Mouse (Mus musculus) hindbrain, postnatal 0 days (tissue): Measurements from ENCODE around the gene Sema3b. TPM values are rescaled to one million over a fixed set of nuclear protein-coding genes. Genes with fewer than 3 reads are reported as not detected.

ENCODE experiments used
- ATAC-seq: fragments of 200-750 bp; cut with Nextera tagmentation; 2 replicates; pipeline ENCODE4 v1.8.0; 2017; ENCODE audit warnings: mild to moderate bottlenecking, moderate TSS enrichment, moderate library complexity
- DNase-seq: peaks from one replicate; pipeline ENCODE4 v3.0.0-alpha.2; 2015; ENCODE audit warnings: low spot score
- H3K27ac ChIP-seq: fragments of 300-500 bp; sonication (generic); 2 replicates; pipeline ENCODE4 v1.5.1; 2014; ENCODE audit warnings: mild to moderate bottlenecking
- H3K27me3 ChIP-seq: fragments of 300-500 bp; sonication (generic); 2 replicates; pipeline ENCODE4 v1.6.1; 2014; ENCODE audit warnings: low read length, mixed read lengths; ENCODE audit not compliant: insufficient read depth
- H3K36me3 ChIP-seq: fragments of 300-500 bp; sonication (generic); 2 replicates; pipeline ENCODE4 v1.6.1; 2014; ENCODE audit warnings: low read length, mixed read lengths; ENCODE audit not compliant: insufficient read depth
- H3K4me1 ChIP-seq: fragments of 300-500 bp; sonication (generic); 2 replicates; pipeline ENCODE4 v1.6.1; 2014; ENCODE audit warnings: antibody characterized with exemption, low read length, mixed read lengths; ENCODE audit not compliant: insufficient read depth
- H3K4me2 ChIP-seq: fragments of 300-500 bp; sonication (generic); 2 replicates; pipeline ENCODE4 v1.6.1; 2014; ENCODE audit warnings: low read depth, mild to moderate bottlenecking, low read length, moderate library complexity, mixed read lengths
- H3K4me3 ChIP-seq: fragments of 300-500 bp; sonication (generic); 2 replicates; pipeline ENCODE4 v1.5.1; 2014; ENCODE audit warnings: low read length
- H3K9ac ChIP-seq: fragments of 300-500 bp; sonication (generic); replicated peaks from 2 replicates; pipeline ENCODE4 v1.6.1; 2014; ENCODE audit warnings: mild to moderate bottlenecking, low read length, moderate library complexity, mixed read lengths
- H3K9me3 ChIP-seq: fragments of 300-500 bp; sonication (generic); 2 replicates; pipeline ENCODE4 v1.6.1; 2016; ENCODE audit warnings: low read length, mixed read lengths
- CTCF ChIP-seq: IDR thresholded peaks from 2 replicates; pipeline ENCODE4 v1.5.1; 2016; ENCODE audit warnings: antibody characterized with exemption, control low read depth, low read depth
- WGBS: fragments of 180-500 bp; shearing (Covaris S2); extraction: QIAGEN DNeasy Blood & Tissue Kit; methylation state at CpG from one replicate; pipeline ENCODE4 v1.1.7; 2014; 5-methylcytosine and 5-hydroxymethylcytosine counted together
- polyA plus RNA-seq: library from polyadenylated mRNA; unstranded; fragments of >200 nt; fragmentation: Nextera tagmentation; extraction: Ambion mirVana; gene quantifications from 2 replicates; pipeline ENCODE4 v1.2.1, GENCODE M21; 2015
- total RNA-seq: library from RNA; depleted of rRNA; stranded (reverse); fragments of >200 nt; gene quantifications from 2 replicates; pipeline ENCODE4 v1.2.3, GENCODE M21; 2014

The Sema3b gene
- total and polyA plus RNA-seq, 2 experiments from 2014 or later, result 8.3 to 11.2 TPM

DNA sequence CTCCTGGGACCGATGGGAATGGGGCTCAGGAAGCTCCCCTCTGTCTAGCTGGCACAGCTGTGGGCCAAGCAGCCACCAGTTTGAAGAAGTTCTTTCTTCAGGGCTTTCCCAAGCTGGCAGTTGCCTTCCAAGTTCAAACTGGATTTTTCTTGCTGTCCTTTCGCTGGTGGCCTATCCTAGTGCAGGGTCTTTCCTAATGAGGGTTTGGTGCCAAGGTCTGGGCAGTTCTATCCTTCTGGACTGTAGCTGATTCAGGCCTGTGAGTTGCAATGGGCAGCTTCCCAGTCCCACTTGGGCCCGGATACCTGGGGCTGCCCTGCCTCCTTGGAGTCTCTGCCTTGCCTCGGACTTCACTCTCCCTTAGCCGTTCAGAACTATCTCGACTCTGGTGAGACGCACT lies 41.2 kb upstream of the Sema3b start:
- H3K4me1 ChIP-seq, result peaks cover 12% of the 10 kb centered on the region; the same call in 1 of the 2 replicates
- no peak overlapping the region for H3K9ac ChIP-seq
- no peak overlapping the region for H3K4me3 ChIP-seq
- H3K27me3 ChIP-seq, result no peaks in the 10 kb centered on the region
- no peak overlapping the region for H3K4me2 ChIP-seq
- ATAC-seq, result peak; percentile 83
- no peaks in the 10 kb centered on the region for H3K9me3 ChIP-seq
- peak overlapping the region; percentile 75 for H3K27ac ChIP-seq
- no peaks in the 10 kb centered on the region; the same call in 1 of the 2 replicates for H3K36me3 ChIP-seq
- peak; percentile 53 for DNase-seq
- no peak for TF ChIP-seq CTCF
- 55% methylated on average over 7 of the region's 7 CpGs for WGBS

DNA sequence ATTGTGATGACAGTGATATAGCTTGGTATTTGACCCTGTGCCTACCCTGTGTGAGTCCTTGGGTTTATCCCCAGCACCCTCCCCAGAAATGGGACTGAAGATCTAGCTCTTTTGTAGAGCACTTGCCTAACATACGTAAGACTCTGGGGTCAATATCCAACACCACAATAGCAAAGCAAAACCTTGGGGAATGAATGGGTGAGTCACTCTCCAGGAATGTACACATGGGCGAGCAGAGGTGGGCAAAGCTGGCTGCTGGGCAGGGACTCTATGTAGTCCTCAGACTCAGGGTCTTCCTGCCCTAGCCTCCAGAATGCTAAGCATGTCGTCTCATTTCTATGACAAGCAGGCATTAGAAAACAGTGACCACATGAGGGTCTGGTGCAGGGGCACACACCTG lies 39.7 kb upstream of the Sema3b start:
- Histone ChIP-seq H3K4me1 (peaks cover 12% of the 10 kb centered on the region; the same call in 1 of the 2 replicates), H3K27ac (no peak overlapping the region), H3K27me3 (no peaks in the 10 kb centered on the region), H3K4me2 (no peak overlapping the region), H3K9me3 (no peaks in the 10 kb centered on the region), H3K36me3 (no peaks in the 10 kb centered on the region), H3K4me3 (no peak overlapping the region), H3K9ac (no peak overlapping the region)
- DNase-seq (no peak), ATAC-seq (no peak)
- 79% methylated on average over 3 of the region's 3 CpGs for WGBS
- no peak for TF ChIP-seq CTCF

DNA sequence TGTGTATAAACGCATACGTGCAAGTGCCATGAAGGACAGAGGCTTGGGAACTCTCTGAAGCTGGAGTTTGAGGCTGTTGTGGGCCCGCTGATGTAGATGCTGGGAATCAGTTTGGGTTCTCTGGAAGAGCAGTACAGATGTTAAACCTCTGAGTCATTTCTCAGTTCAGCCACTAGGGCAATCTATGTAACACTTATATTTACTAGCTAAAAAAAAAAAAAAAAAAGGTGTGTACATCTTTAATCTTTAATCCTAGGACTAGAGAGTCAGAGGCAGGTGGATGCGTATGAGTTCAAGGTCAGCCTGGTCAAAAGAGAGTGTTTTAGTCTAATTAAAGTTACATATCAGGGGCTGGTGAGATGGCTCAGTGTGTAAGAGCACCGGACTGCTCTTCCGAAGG lies 37.9 kb upstream of the Sema3b start:
- H3K4me3 ChIP-seq, result no peak overlapping the region
- H3K9me3 ChIP-seq, result no peaks in the 10 kb centered on the region
- DNase-seq (no peak), ATAC-seq (no peak)
- H3K4me1 ChIP-seq, result peaks cover 12% of the 10 kb centered on the region; the same call in 1 of the 2 replicates
- H3K36me3 ChIP-seq, result no peaks in the 10 kb centered on the region
- H3K27ac ChIP-seq, result no peak overlapping the region
- H3K27me3 ChIP-seq, result no peaks in the 10 kb centered on the region
- peak; percentile 14; the same call in 1 of the 2 replicates for TF ChIP-seq CTCF
- H3K9ac ChIP-seq, result no peak overlapping the region
- WGBS, result 85% methylated on average over 6 of the region's 6 CpGs
- H3K4me2 ChIP-seq, result no peak overlapping the region

DNA sequence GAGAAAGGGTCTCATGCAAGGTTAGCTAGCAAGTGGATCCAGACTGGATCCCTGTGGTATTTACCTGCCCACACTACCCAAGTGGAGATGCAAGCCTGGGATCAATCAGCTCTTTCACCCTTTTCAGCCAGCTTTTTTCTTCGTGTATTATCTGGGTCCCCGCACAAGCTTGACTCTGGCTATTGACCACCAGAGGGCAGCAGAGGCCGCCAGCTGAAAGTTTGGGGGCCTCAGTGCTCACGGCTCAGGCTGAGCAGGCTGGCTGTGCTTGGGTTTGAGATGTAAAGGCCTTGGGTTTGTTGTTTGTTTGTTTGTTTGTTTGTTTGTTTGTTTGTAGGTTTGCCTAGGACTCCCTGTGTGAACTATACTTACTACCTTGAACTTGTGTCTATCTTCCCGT lies 36.5 kb upstream of the Sema3b start:
- peak; percentile 59 for ATAC-seq

DNA sequence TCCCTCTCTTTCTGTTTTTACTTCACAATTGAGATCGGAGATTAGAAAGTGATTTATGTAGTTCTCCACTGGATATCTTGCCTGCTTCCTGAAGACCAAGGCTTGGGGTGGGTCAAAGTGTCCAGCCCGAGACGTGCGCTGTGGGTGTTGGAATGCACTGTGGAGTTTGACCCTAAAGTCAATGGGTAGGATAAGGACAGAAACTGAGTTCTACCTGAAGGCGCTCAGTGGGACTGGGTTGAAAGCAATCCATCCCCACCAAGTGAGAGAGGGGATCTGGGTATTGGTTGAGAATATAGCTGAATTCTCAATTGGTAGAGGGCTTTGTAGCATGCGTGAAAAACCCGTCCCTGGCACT lies 36.1 kb upstream of the Sema3b start:
- Histone ChIP-seq H3K27ac (no peak overlapping the region), H3K9me3 (no peaks in the 10 kb centered on the region), H3K27me3 (no peaks in the 10 kb centered on the region), H3K36me3 (no peaks in the 10 kb centered on the region), H3K9ac (peak overlapping the region; percentile 51; the same call in 1 of the 2 replicates), H3K4me1 (peaks cover 6% of the 10 kb centered on the region; the same call in 1 of the 2 replicates), H3K4me2 (peak overlapping the region; percentile 66), H3K4me3 (peak overlapping the region; percentile 34; the same call in 1 of the 2 replicates)
- DNase-seq (no peak), ATAC-seq (no peak)
- 57% methylated on average over 7 of the region's 7 CpGs for WGBS
- no peak for TF ChIP-seq CTCF

More for the DNA sequence above, 36.5 kb upstream of the Sema3b start:
- peak; percentile 91 for DNase-seq
- no peak overlapping the region for H3K4me2 ChIP-seq
- H3K36me3 ChIP-seq, result no peaks in the 10 kb centered on the region
- peaks cover 9% of the 10 kb centered on the region; the same call in 1 of the 2 replicates for H3K4me1 ChIP-seq
- H3K27ac ChIP-seq, result no peak overlapping the region
- no peak overlapping the region for H3K9ac ChIP-seq
- H3K27me3 ChIP-seq, result no peaks in the 10 kb centered on the region
- 15% methylated on average over 5 of the region's 5 CpGs for WGBS
- TF ChIP-seq CTCF, result peak; percentile 98
- no peak overlapping the region for H3K4me3 ChIP-seq
- H3K9me3 ChIP-seq, result no peaks in the 10 kb centered on the region

DNA sequence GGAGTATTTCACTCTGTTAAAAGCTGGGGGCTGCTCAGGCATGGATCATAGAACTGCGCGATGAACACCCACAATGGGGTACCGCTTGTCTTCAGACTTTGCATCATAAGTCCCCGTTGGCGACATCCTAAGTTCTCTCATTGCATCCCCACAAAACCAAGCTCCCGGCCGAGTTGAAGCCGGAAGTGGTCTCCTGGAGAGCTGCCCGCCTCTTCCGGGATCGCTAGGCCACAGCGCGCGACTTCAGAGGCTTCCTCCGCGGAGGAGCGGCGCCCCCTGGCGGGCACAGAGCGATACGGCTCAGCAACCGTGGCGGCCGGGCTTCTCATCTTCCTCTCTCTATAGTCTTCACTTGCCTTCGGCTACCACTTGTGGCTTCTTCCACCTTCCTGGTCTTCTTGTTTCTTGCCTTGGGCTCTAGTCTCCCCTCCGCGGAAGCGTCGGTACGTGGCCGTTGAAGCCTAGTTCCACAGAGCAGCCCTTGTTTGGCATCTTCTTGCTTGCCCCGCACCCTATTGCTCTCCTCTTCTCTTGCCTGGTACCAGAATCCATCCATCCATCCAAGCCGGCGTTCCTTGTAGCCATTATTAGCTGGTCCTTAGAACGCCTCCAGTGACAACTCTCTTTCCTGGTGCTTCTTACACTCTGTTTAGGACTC lies 35.6 kb upstream of the Sema3b start:
- Histone ChIP-seq H3K4me2 (peak overlapping the region; percentile 66), H3K9me3 (no peaks in the 10 kb centered on the region), H3K9ac (peak overlapping the region; percentile 51), H3K4me3 (peak overlapping the region; percentile 34), H3K4me1 (0 out of 2 replicates have a peak, but pooled peaks cover 1% of the 10 kb centered on the region), H3K36me3 (no peaks in the 10 kb centered on the region), H3K27ac (peak overlapping the region; percentile 66), H3K27me3 (no peaks in the 10 kb centered on the region)
- DNase-seq (peak; percentile 96), ATAC-seq (peak; percentile 86)
- TF ChIP-seq CTCF, result peak; percentile 97
- WGBS, result 5% methylated on average over 35 of the region's 35 CpGs
